Mouse (Mus musculus) MEL (cell line): ENCODE measurements at regions not wholly inside any gene's neighbourhood (a gene's known extent, or its start where the extent isn't known, plus 50 kb on each side); places are given as distances from the start of the nearest gene placed in this dataset.

Experiments used
- CHD1 ChIP-seq: IDR thresholded peaks from 2 replicates; pipeline ENCODE4 v1.6.1; 2012; ENCODE audit warnings: low read depth, mild to moderate bottlenecking, inconsistent platforms, low read length, improper control_type of control experiment
- CTCF ChIP-seq, 3 experiments: IDR thresholded peaks in 2 of 3; conservative IDR thresholded peaks in 1 of 3; 2 replicates each; pipeline ENCODE4 v1.5.1; 2011 to 2012; ENCODE audit warnings: low read length in 3 of 3, low read depth in 2 of 3, mild to moderate bottlenecking in 2 of 3, improper control_type of control experiment in 1 of 3, inconsistent platforms in 1 of 3, mixed read lengths in 1 of 3, moderate library complexity in 1 of 3; ENCODE audit not compliant: control insufficient read depth in 1 of 3, insufficient read depth in 1 of 3, poor library complexity in 1 of 3, severe bottlenecking in 1 of 3
- ETS1 ChIP-seq: IDR thresholded peaks from 2 replicates; pipeline ENCODE4 v1.6.1; 2012; ENCODE audit warnings: low read depth, mild to moderate bottlenecking, inconsistent platforms, low read length, improper control_type of control experiment, moderate library complexity
- JUND ChIP-seq: IDR thresholded peaks from 2 replicates; pipeline ENCODE4 v1.6.1; 2011; ENCODE audit warnings: low read depth, mild to moderate bottlenecking, improper control_type of control experiment, low read length
- MAZ ChIP-seq: IDR thresholded peaks from 2 replicates; pipeline ENCODE4 v1.6.1; 2012; ENCODE audit warnings: low read depth, mild to moderate bottlenecking, inconsistent platforms, low read length, improper control_type of control experiment
- NRF1 ChIP-seq: IDR thresholded peaks from 2 replicates; pipeline ENCODE4 v1.6.1; 2014; ENCODE audit warnings: low read depth, mild to moderate bottlenecking, inconsistent platforms, low read length, improper control_type of control experiment, moderate library complexity; ENCODE audit not compliant: poor library complexity, insufficient read depth, severe bottlenecking
- POLR2A ChIP-seq, 2 experiments: IDR thresholded peaks; 2 replicates each; pipeline ENCODE4 v1.6.1; 2011 to 2012; ENCODE audit warnings: low read length in 2 of 2, mild to moderate bottlenecking in 2 of 2, control low read depth in 1 of 2, improper control_type of control experiment in 1 of 2, low read depth in 1 of 2, moderate library complexity in 1 of 2; ENCODE audit not compliant: control insufficient read depth in 1 of 2, insufficient read depth in 1 of 2, poor library complexity in 1 of 2
- POLR2AphosphoS2 ChIP-seq: IDR thresholded peaks from 2 replicates; pipeline ENCODE4 v1.6.1; 2011; ENCODE audit warnings: low read length, improper control_type of control experiment
- RAD21 ChIP-seq: IDR thresholded peaks from 2 replicates; pipeline ENCODE4 v1.6.1; 2011; ENCODE audit warnings: mild to moderate bottlenecking, low read depth, low read length, improper control_type of control experiment
- TAL1 ChIP-seq: IDR thresholded peaks from 2 replicates; pipeline ENCODE4 v1.6.1; 2012; ENCODE audit warnings: mild to moderate bottlenecking, inconsistent platforms, low read length, moderate library complexity, mixed read lengths
- TBP ChIP-seq: IDR thresholded peaks from 2 replicates; pipeline ENCODE4 v1.8.0; 2011; ENCODE audit warnings: low read depth, low read length, improper control_type of control experiment
- TCF12 ChIP-seq: IDR thresholded peaks from 2 replicates; pipeline ENCODE4 v1.6.1; 2014; ENCODE audit warnings: low read depth, mild to moderate bottlenecking, inconsistent platforms, low read length, improper control_type of control experiment, moderate library complexity
- UBTF ChIP-seq: IDR thresholded peaks from 2 replicates; pipeline ENCODE4 v1.6.1; 2012; ENCODE audit warnings: low read depth, mild to moderate bottlenecking, inconsistent platforms, low read length, improper control_type of control experiment, moderate library complexity, borderline replicate concordance; ENCODE audit not compliant: insufficient read depth
- ZNF384 ChIP-seq: IDR thresholded peaks from 2 replicates; pipeline ENCODE4 v1.6.1; 2012; ENCODE audit warnings: low read depth, mild to moderate bottlenecking, inconsistent platforms, low read length, improper control_type of control experiment

- TF ChIP-seq UBTF (no peak), JUND (no peak), ZNF384 (no peak), CTCF (IDR thresholded peaks at IDR 0.05 in 2 of 3, conservative IDR thresholded peaks at IDR 0.05 in 1 of 3; ENCODE audit: control insufficient read depth in 1 of 3, insufficient read depth in 1 of 3, low read depth in 2 of 3, low read length in 3 of 3, poor library complexity in 1 of 3, severe bottlenecking in 1 of 3) (no peak), POLR2A (IDR thresholded peaks at IDR 0.05; ENCODE audit: control insufficient read depth in 1 of 2, insufficient read depth in 1 of 2, low read depth in 1 of 2, low read length in 2 of 2, poor library complexity in 1 of 2) (no peak), MAZ (no peak), NRF1 (no peak), CHD1 (no peak), POLR2AphosphoS2 (no peak), TAL1 (no peak), TCF12 (no peak), RAD21 (no peak), ETS1 (no peak), TBP (no peak)
These were observed 84.6 kb upstream of the Sulf2 start for GRCm38 (mm10) chr2:166240056-166240455.
